Mouse (Mus musculus): ENCODE measurements at regions not wholly inside any gene's neighbourhood (a gene's known extent, or its start where the extent isn't known, plus 50 kb on each side); places are given as distances from the start of the nearest gene placed in this dataset.

DNA sequence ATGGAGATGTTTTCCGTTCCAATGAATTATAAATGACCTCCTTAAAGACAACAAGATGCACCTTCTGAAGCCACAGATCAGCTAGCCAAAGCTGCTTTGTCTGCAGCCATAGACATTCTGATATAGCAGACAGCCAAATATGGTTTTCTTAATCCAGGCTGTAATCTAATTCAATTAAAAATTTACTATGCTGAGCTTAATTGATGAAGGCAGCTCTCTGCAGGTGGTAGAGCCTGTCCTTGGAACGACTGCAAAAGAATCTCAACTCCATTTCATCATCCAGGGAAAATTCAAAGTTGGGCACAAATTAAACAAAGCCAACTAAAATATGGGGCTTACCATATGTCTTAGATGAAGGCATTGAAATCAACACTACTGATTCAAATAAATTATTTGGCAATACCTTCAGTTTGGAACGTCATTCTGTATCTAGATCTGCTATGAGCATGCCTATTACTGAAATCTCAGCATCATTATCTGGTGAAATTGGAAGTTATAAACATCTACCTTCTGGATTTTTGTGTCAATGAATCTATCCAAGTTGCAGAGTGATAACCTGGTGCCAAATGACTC lies 615.4 kb upstream of the Ins1 start:
- DNase-seq, result no peak

DNA sequence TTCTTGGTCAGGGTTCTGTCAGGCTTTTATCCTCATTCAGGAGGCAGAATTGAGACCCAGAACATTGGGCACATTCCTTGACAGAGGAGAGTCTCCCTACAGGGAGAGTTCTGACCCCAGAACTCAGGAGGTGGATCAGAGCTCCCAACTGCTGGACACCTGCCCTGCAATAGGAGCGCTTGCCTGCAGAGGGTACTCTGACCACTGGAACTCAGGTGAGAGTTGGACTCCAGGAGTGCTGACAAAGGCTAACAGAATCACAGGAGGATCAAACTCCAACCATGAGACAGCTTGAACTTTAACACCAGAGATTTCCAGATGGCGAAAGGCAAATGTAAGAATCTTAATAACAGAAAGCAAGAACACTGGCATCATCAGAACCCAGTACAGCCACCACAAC lies 603.9 kb upstream of the Ins1 start:
- peak; percentile 74 for DNase-seq

DNA sequence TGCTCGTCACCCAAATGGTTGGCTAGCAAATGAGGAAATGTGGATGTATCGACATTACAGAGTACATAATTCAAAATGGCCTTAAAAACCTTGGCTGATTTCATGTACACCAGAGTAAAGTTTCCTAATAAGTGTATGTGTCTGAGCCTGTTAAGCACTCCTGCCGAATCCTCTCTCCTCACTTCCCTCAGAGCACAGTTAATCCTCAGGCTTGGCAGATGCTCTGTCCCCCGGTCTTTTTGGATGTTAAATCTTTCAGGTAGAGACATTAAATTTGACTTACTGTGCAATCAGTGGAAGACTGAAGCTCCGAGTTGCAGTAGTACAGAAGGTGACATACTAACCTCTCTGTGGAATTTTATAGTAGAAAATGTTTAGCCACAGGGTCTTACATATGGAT lies 597.5 kb upstream of the Ins1 start:
- DNase-seq, result no peak

DNA sequence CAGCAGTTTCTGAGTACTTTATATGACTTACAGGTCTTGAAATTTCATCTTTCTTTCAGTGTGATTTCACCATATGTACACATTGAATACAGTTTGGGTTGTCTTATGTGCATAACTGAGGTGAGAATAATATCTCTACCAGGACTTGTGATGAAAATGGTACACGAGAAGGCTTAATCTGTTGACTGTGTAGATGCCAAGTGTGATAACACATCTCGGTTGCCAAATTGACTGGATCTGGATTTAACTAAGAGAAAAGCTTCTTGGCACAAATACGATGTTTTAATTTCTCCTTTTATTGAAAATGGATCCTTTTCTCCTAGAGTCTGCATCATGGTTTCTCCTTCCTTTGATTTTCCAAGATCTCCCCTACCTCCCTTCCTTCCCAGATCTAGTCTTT lies 588.4 kb upstream of the Ins1 start:
- DNase-seq, result no peak
